Mouse (Mus musculus) heart, embryonic 10.5 days (tissue): ENCODE data around the gene Ugt1a1. TPM values are rescaled to one million over a fixed set of nuclear protein-coding genes. Genes with fewer than 3 reads are reported as not detected.

ENCODE experiments used
- DNase-seq: peaks from one replicate; pipeline ENCODE4 v3.0.0-alpha.2; 2017; ENCODE audit warnings: low spot score
- H3K27ac ChIP-seq: fragments of 300-500 bp; sonication (generic); 2 replicates; pipeline ENCODE4 v1.5.1; 2016; ENCODE audit warnings: mild to moderate bottlenecking
- H3K27me3 ChIP-seq: fragments of 300-500 bp; sonication (generic); 2 replicates; pipeline ENCODE4 v1.6.1; 2016; ENCODE audit warnings: mild to moderate bottlenecking; ENCODE audit not compliant: poor library complexity, insufficient read depth, severe bottlenecking
- H3K36me3 ChIP-seq: fragments of 300-500 bp; sonication (generic); 2 replicates; pipeline ENCODE4 v1.6.1; 2016; ENCODE audit warnings: mild to moderate bottlenecking, moderate library complexity
- H3K4me1 ChIP-seq: fragments of 300-500 bp; sonication (generic); 2 replicates; pipeline ENCODE4 v1.6.1; 2016; ENCODE audit warnings: mild to moderate bottlenecking
- H3K4me3 ChIP-seq: fragments of 300-500 bp; sonication (generic); 2 replicates; pipeline ENCODE4 v1.5.1; 2016; ENCODE audit warnings: mild to moderate bottlenecking, moderate library complexity
- H3K9me3 ChIP-seq: fragments of 300-500 bp; sonication (generic); 2 replicates; pipeline ENCODE4 v1.6.1; 2016; ENCODE audit warnings: mild to moderate bottlenecking, moderate library complexity
- WGBS: fragments of 180-500 bp; shearing (Covaris S2); methylation state at CpG from one replicate; pipeline ENCODE4 v1.1.7; 2016; 5-methylcytosine and 5-hydroxymethylcytosine counted together
- polyA plus RNA-seq: library from polyadenylated mRNA; unstranded; fragments of >200 nt; fragmentation: Nextera tagmentation; extraction: Ambion mirVana; gene quantifications from 2 replicates; pipeline ENCODE4 v1.2.1, GENCODE M21; 2016

Gene Ugt1a1
- polyA plus RNA-seq, 1 experiment from 2014 or later: not detected

DNA sequence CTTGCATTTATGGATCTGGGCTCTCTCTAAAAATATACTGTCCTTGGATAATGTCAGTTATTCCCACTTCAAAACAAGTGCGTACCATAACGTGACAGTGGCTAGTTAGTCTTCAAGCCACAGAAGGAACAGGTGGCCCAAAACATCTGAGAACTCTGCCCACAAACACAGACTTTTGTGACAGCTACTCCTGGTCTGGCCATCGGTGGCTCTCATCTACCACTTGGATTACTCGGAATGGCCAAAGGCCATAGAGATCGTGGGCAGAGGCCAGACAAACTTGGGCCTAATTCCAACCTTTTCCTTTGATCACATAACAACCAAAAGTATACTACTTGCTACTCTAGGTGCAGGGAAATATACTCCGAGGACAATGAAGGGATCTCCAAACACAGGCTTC lies 56.3 kb downstream of the Ugt1a1 start:
- 83% methylated on average over 6 of the region's 6 CpGs for WGBS
- no peak overlapping the region for H3K27ac ChIP-seq

More for the DNA sequence above, 56.3 kb downstream of the Ugt1a1 start:
- Histone ChIP-seq H3K36me3 (peaks cover 91% of the 10 kb centered on the region), H3K27me3 (no peaks in the 10 kb centered on the region), H3K9me3 (peaks cover 13% of the 10 kb centered on the region; the same call in 1 of the 2 replicates), H3K4me1 (0 out of 2 replicates have a peak, but pooled peaks cover 5% of the 10 kb centered on the region), H3K4me3 (no peak overlapping the region)
- DNase-seq: no peak

Other genes with a start within 250 kb of the Ugt1a1 start
- gene Usp40, start 203.4 kb upstream of the Ugt1a1 start, polyA plus RNA-seq: 33.5 and 34.5 TPM in 2 replicates
- gene Ugt1a10, start 156.6 kb upstream of the Ugt1a1 start, polyA plus RNA-seq: not detected in 2 replicates
- gene Ugt1a9, start 141.2 kb upstream of the Ugt1a1 start, polyA plus RNA-seq: not detected in 2 replicates
- not detected in 2 replicates for gene Ugt1a8, start 124.1 kb upstream of the Ugt1a1 start, polyA plus RNA-seq
- 0.30 and 0.79 TPM in 2 replicates for gene Ugt1a7c, start 116.9 kb upstream of the Ugt1a1 start, polyA plus RNA-seq
- gene Ugt1a6b, start 108.7 kb upstream of the Ugt1a1 start, polyA plus RNA-seq: not detected in 2 replicates
- gene Ugt1a6a, start 77.2 kb upstream of the Ugt1a1 start, polyA plus RNA-seq: not detected in 2 replicates
- gene Ugt1a5, start 45.9 kb upstream of the Ugt1a1 start, polyA plus RNA-seq: not detected in 2 replicates
- gene Ugt1a2, start 11.4 kb upstream of the Ugt1a1 start, polyA plus RNA-seq: 0.13 TPM in 1 of 2 replicates, not detected in the other
- 8.1 and 9.9 TPM in 2 replicates for gene Dnajb3, start 6.2 kb upstream of the Ugt1a1 start, polyA plus RNA-seq
- gene Mroh2a, start 15.0 kb downstream of the Ugt1a1 start, polyA plus RNA-seq: 0.58 and 0.82 TPM in 2 replicates
- gene Hjurp, start 65.7 kb downstream of the Ugt1a1 start, polyA plus RNA-seq: 143 and 155 TPM in 2 replicates
- gene Trpm8, start 65.7 kb downstream of the Ugt1a1 start, polyA plus RNA-seq: 0.11 and 0.15 TPM in 2 replicates
- 0.28 and 7.4 TPM in 2 replicates for gene Spp2, start 195.0 kb downstream of the Ugt1a1 start, polyA plus RNA-seq